Mouse (Mus musculus) cerebellum, postnatal 4 days (tissue): ENCODE measurements around the gene Tnfsfm13.
"Not testable (repeated sequence)": the region's sequence is repeated elsewhere in the genome, so short reads cannot be mapped to it uniquely, and the experiment has no call there.

ENCODE experiments used
- DNase-seq, 2 experiments: peaks; one replicate each; pipeline ENCODE4 v3.0.0; 2022; ENCODE audit warnings: low spot score in 2 of 2, mixed read lengths in 1 of 2

The Tnfsfm13 gene

GRCm38 (mm10) chr11:69704613-69705010, 8.7 kb upstream of the Tnfsfm13 start:
- no peak for DNase-seq

- DNase-seq, result no peak
Observed at GRCm38 (mm10) chr11:69703814-69704612, 8.1 kb upstream of the Tnfsfm13 start.

- DNase-seq, result not testable (repeated sequence)
Observed at GRCm38 (mm10) chr11:69703381-69703780, 7.5 kb upstream of the Tnfsfm13 start.

- not testable (repeated sequence) for DNase-seq
Observed at GRCm38 (mm10) chr11:69702886-69703285, 7.0 kb upstream of the Tnfsfm13 start.

- DNase-seq, result no peak
Observed at GRCm38 (mm10) chr11:69699595-69699994, 3.7 kb upstream of the Tnfsfm13 start.

- no peak for DNase-seq
Observed at GRCm38 (mm10) chr11:69698574-69698973, 2.7 kb upstream of the Tnfsfm13 start.

- DNase-seq, result no peak
Observed at GRCm38 (mm10) chr11:69697396-69697795, 1.5 kb upstream of the Tnfsfm13 start.

GRCm38 (mm10) chr11:69695046-69695360, 895 bp downstream of the Tnfsfm13 start:
- DNase-seq, result no peak

- DNase-seq, result no peak
Observed at GRCm38 (mm10) chr11:69693421-69693965, 2.4 kb downstream of the Tnfsfm13 start.

GRCm38 (mm10) chr11:69692863-69693262, 3.0 kb downstream of the Tnfsfm13 start:
- no peak for DNase-seq

GRCm38 (mm10) chr11:69692196-69692811, 3.6 kb downstream of the Tnfsfm13 start:
- no peak for DNase-seq

- no peak for DNase-seq
Observed at GRCm38 (mm10) chr11:69689891-69690290, 6.0 kb downstream of the Tnfsfm13 start.

- no peak for DNase-seq
Observed at GRCm38 (mm10) chr11:69687061-69687460, 8.8 kb downstream of the Tnfsfm13 start.

GRCm38 (mm10) chr11:69686377-69686776, 9.5 kb downstream of the Tnfsfm13 start:
- peak in 1 of 2 experiments; percentile 78 for DNase-seq

GRCm38 (mm10) chr11:69685526-69686148, 10.3 kb downstream of the Tnfsfm13 start, which contains the start of gene Tnfsf13:
TSS of gene Tnfsf13 (minus strand) at chr11:69685784.
- no peak for DNase-seq

GRCm38 (mm10) chr11:69684936-69685335, 11.0 kb downstream of the Tnfsfm13 start:
- no peak for DNase-seq

- no peak for DNase-seq
Observed at GRCm38 (mm10) chr11:69684128-69684745, 11.7 kb downstream of the Tnfsfm13 start.

GRCm38 (mm10) chr11:69683576-69683975, 12.3 kb downstream of the Tnfsfm13 start:
- DNase-seq, result no peak

GRCm38 (mm10) chr11:69682840-69683533, 12.9 kb downstream of the Tnfsfm13 start:
- peak; percentile 94 to 95 for DNase-seq

- no peak for DNase-seq
Observed at GRCm38 (mm10) chr11:69682209-69682839, 13.6 kb downstream of the Tnfsfm13 start.
